Mouse (Mus musculus): ENCODE measurements around the gene Txn1. TPM values are rescaled to one million over a fixed set of nuclear protein-coding genes. Genes with fewer than 3 reads are reported as not detected.

Gene Txn1
- polyA plus RNA-seq, 1 experiment = 381 TPM

DNA sequence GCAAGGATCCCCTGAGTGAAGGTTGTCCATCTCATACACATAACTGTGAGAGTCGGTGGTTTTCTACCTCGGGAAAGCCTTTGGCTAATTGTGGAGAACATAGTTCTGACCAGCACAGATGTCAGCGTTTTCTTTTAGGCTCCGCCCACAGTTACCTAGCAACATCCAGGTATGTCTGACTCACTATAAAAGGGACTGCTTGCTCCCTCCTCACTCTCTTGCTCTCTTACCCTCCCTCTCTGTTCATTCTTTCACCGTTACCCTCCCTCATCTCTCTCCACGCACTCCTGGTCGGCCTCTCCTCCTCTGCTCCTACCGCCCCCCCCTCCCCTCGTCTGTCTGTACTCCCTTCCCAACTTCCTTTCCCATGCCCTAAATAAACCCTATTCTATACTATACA, 51.6 kb downstream of the Txn1 start:
- TF ChIP-seq SRF (IDR thresholded peaks at IDR 0.05; ENCODE audit: control insufficient read depth, insufficient read length, low read depth) (no peak), CEBPB (IDR thresholded peaks at IDR 0.05; ENCODE audit: insufficient read depth, poor library complexity, severe bottlenecking) (no peak), POLR2AphosphoS2 (IDR thresholded peaks at IDR 0.05; ENCODE audit: insufficient read length, low read depth) (no peak), TCF3 (IDR thresholded peaks at IDR 0.05; ENCODE audit: insufficient read length, low read depth) (no peak)
- Histone ChIP-seq H3K27me3 (ENCODE audit: control insufficient read depth, insufficient read depth, insufficient read length) (no peaks in the 10 kb centered on the region), H3K4me3 (no peak overlapping the region), H3K36me3 (ENCODE audit: control insufficient read depth, insufficient read depth) (no peaks in the 10 kb centered on the region), H3K4me2 (ENCODE audit: low read depth) (no peak overlapping the region), H3ac (ENCODE audit: control insufficient read depth, insufficient read length) (no peak overlapping the region), H3K79me2 (ENCODE audit: control insufficient read depth, insufficient read depth) (no peaks in the 10 kb centered on the region)

DNA sequence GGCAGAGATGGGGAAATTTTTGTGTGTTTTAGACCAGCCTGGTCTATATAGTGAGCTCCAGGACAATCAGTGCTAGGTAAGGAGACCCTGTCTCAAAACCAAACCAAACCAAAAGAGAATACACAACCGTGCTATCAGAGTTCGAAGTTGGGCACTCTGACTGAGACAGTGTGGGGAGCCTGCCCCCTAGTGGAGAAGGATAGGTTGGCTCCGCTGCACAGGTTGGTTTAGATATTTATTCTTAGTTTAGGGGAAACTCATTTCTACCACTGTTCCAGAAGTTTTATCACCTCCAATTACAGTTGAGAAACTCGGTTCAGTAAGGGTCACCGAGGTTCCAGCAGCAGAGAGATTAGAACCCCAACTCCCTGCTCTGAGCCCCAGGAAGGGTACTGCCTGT, 52.0 kb downstream of the Txn1 start:
- H3K79me2 ChIP-seq (ENCODE audit: control insufficient read depth, insufficient read depth) = no peaks in the 10 kb centered on the region
- no peaks in the 10 kb centered on the region for H3K36me3 ChIP-seq (ENCODE audit: control insufficient read depth, insufficient read depth)
- H3K27me3 ChIP-seq (ENCODE audit: control insufficient read depth, insufficient read depth, insufficient read length) = no peaks in the 10 kb centered on the region
- H3K4me2 ChIP-seq (ENCODE audit: low read depth) = no peak overlapping the region
- H3ac ChIP-seq (ENCODE audit: control insufficient read depth, insufficient read length) = no peak overlapping the region
- no peak for TF ChIP-seq E2F4 (IDR thresholded peaks at IDR 0.05; ENCODE audit: insufficient read depth)
- TF ChIP-seq POLR2AphosphoS2 (IDR thresholded peaks at IDR 0.05; ENCODE audit: insufficient read length, low read depth) = no peak
- TF ChIP-seq USF1 (IDR thresholded peaks at IDR 0.05; ENCODE audit: low read depth) = no peak
- no peak for TF ChIP-seq TCF3 (IDR thresholded peaks at IDR 0.05; ENCODE audit: insufficient read length, low read depth)
- no peak for TF ChIP-seq MAX (IDR thresholded peaks at IDR 0.05; ENCODE audit: low read depth)
- no peak for TF ChIP-seq CEBPB (IDR thresholded peaks at IDR 0.05; ENCODE audit: insufficient read depth, poor library complexity, severe bottlenecking)
- TF ChIP-seq MYOG (IDR thresholded peaks at IDR 0.05; ENCODE audit: control insufficient read depth in 1 of 3, insufficient read depth in 1 of 3, insufficient read length in 2 of 3, low read depth in 2 of 3) = no peak
- TF ChIP-seq POLR2A (IDR thresholded peaks at IDR 0.05; ENCODE audit: insufficient read length, low read depth) = no peak
- TF ChIP-seq SRF (IDR thresholded peaks at IDR 0.05; ENCODE audit: control insufficient read depth, insufficient read length, low read depth) = no peak
- no peak for TF ChIP-seq MYOD1 (IDR thresholded peaks at IDR 0.05; ENCODE audit: control insufficient read depth in 1 of 3, insufficient read length in 2 of 3, low read depth in 2 of 3)
- no peak overlapping the region for H3K4me3 ChIP-seq

DNA sequence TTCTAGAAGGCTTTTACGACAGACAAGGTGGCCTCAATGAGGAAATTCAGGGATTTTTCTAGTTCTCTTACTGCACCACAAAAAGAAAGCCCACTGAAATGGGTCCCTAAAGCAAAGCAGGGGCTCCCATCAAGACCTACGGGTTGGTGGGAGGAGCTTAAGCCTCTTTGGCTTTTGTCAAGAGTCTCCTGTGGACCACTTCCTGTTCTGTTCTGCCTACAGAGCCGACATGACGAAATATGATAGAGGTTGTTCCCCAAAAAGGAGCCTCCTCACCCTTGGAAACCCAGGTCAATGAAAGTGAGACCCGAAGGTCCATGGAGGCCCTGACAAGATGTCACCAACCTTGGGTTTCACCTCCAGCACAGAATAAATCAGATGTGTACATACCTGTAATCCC, 53.6 kb downstream of the Txn1 start:
- Histone ChIP-seq H3K4me3 (no peak overlapping the region), H3K79me2 (ENCODE audit: control insufficient read depth, insufficient read depth) (no peaks in the 10 kb centered on the region), H3K27me3 (ENCODE audit: control insufficient read depth, insufficient read depth, insufficient read length) (no peaks in the 10 kb centered on the region), H3K36me3 (ENCODE audit: control insufficient read depth, insufficient read depth) (no peaks in the 10 kb centered on the region), H3ac (ENCODE audit: control insufficient read depth, insufficient read length) (no peak overlapping the region), H3K4me2 (ENCODE audit: low read depth) (no peak overlapping the region)
- TF ChIP-seq SRF (IDR thresholded peaks at IDR 0.05; ENCODE audit: control insufficient read depth, insufficient read length, low read depth) = no peak
- TF ChIP-seq MYOG (IDR thresholded peaks at IDR 0.05; ENCODE audit: control insufficient read depth in 1 of 3, insufficient read depth in 1 of 3, insufficient read length in 2 of 3, low read depth in 2 of 3) = no peak
- TF ChIP-seq CEBPB (IDR thresholded peaks at IDR 0.05; ENCODE audit: insufficient read depth, poor library complexity, severe bottlenecking) = no peak
- TF ChIP-seq USF1 (IDR thresholded peaks at IDR 0.05; ENCODE audit: low read depth) = no peak
- no peak for TF ChIP-seq TCF12 (IDR thresholded peaks at IDR 0.05; ENCODE audit: insufficient read depth, poor library complexity, severe bottlenecking)
- TF ChIP-seq TCF3 (IDR thresholded peaks at IDR 0.05; ENCODE audit: insufficient read length, low read depth) = no peak
- TF ChIP-seq MAX (IDR thresholded peaks at IDR 0.05; ENCODE audit: low read depth) = no peak
- no peak for TF ChIP-seq REST (IDR thresholded peaks at IDR 0.05; ENCODE audit: insufficient read depth, insufficient read length)
- TF ChIP-seq E2F4 (IDR thresholded peaks at IDR 0.05; ENCODE audit: insufficient read depth) = no peak
- TF ChIP-seq POLR2AphosphoS2 (IDR thresholded peaks at IDR 0.05; ENCODE audit: insufficient read length, low read depth) = no peak
- TF ChIP-seq POLR2A (IDR thresholded peaks at IDR 0.05; ENCODE audit: insufficient read length, low read depth) = no peak
- no peak for TF ChIP-seq MYOD1 (IDR thresholded peaks at IDR 0.05; ENCODE audit: control insufficient read depth in 1 of 3, insufficient read length in 2 of 3, low read depth in 2 of 3)

DNA sequence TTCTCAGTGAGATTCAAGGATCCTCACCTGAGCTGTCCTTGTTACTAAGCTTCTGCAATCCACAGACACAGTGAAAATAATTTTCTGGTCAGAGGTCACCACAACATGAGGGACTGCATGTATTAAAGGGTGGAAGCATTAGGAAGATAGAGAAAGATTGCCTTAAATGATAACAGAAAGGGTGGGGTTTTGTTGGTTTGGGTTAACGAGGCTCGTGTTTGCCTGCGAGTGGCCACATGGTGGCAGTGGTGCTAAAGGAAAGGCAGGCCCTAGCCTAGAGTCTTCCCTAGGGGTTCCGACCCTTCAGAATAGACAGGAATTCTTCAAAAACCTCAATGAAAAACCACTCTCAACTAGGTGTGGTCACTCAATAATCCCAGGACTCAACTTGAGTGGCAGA, 55.0 kb downstream of the Txn1 start:
- Histone ChIP-seq H3K27me3 (ENCODE audit: control insufficient read depth, insufficient read depth, insufficient read length) (no peaks in the 10 kb centered on the region), H3K4me2 (ENCODE audit: low read depth) (no peak overlapping the region), H3ac (ENCODE audit: control insufficient read depth, insufficient read length) (no peak overlapping the region), H3K79me2 (ENCODE audit: control insufficient read depth, insufficient read depth) (no peaks in the 10 kb centered on the region), H3K4me3 (no peak overlapping the region), H3K36me3 (ENCODE audit: control insufficient read depth, insufficient read depth) (no peaks in the 10 kb centered on the region)
- TF ChIP-seq MYOD1 (IDR thresholded peaks at IDR 0.05; ENCODE audit: control insufficient read depth in 1 of 3, insufficient read length in 2 of 3, low read depth in 2 of 3) = no peak
- no peak for TF ChIP-seq REST (IDR thresholded peaks at IDR 0.05; ENCODE audit: insufficient read depth, insufficient read length)
- TF ChIP-seq E2F4 (IDR thresholded peaks at IDR 0.05; ENCODE audit: insufficient read depth) = no peak
- TF ChIP-seq POLR2AphosphoS2 (IDR thresholded peaks at IDR 0.05; ENCODE audit: insufficient read length, low read depth) = no peak
- TF ChIP-seq MYOG (IDR thresholded peaks at IDR 0.05; ENCODE audit: control insufficient read depth in 1 of 3, insufficient read depth in 1 of 3, insufficient read length in 2 of 3, low read depth in 2 of 3) = no peak
- no peak for TF ChIP-seq MAX (IDR thresholded peaks at IDR 0.05; ENCODE audit: low read depth)
- TF ChIP-seq CEBPB (IDR thresholded peaks at IDR 0.05; ENCODE audit: insufficient read depth, poor library complexity, severe bottlenecking) = no peak
- no peak for TF ChIP-seq USF1 (IDR thresholded peaks at IDR 0.05; ENCODE audit: low read depth)
- no peak for TF ChIP-seq TCF12 (IDR thresholded peaks at IDR 0.05; ENCODE audit: insufficient read depth, poor library complexity, severe bottlenecking)
- TF ChIP-seq POLR2A (IDR thresholded peaks at IDR 0.05; ENCODE audit: insufficient read length, low read depth) = no peak
- TF ChIP-seq TCF3 (IDR thresholded peaks at IDR 0.05; ENCODE audit: insufficient read length, low read depth) = no peak
- no peak for TF ChIP-seq SRF (IDR thresholded peaks at IDR 0.05; ENCODE audit: control insufficient read depth, insufficient read length, low read depth)

DNA sequence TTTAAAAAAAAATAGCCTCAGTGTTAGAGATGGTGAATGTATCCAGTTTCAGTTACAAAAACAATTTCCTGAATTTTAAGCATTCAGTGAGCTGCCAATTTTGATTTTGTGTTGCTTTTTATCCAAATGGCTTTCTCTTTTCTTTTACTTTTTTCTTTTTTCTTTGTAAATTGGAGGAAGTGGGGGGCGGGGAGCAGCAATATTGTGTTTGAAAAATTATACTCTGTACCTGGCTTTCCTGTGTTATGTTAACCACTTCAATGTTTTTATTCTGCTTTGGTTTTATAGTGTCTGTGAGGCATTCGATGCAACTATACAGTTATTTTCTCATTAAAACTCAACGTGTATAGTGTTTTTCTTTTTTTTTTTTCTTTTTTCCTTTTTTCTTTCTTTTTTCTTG, 59.6 kb downstream of the Txn1 start:
- no peak for TF ChIP-seq CEBPB (IDR thresholded peaks at IDR 0.05; ENCODE audit: insufficient read depth, poor library complexity, severe bottlenecking)
- no peak for TF ChIP-seq TCF12 (IDR thresholded peaks at IDR 0.05; ENCODE audit: insufficient read depth, poor library complexity, severe bottlenecking)
- TF ChIP-seq SRF (IDR thresholded peaks at IDR 0.05; ENCODE audit: control insufficient read depth, insufficient read length, low read depth) = no peak
- no peak for TF ChIP-seq POLR2A (IDR thresholded peaks at IDR 0.05; ENCODE audit: insufficient read length, low read depth)
- no peak for TF ChIP-seq MAX (IDR thresholded peaks at IDR 0.05; ENCODE audit: low read depth)
- no peak for TF ChIP-seq REST (IDR thresholded peaks at IDR 0.05; ENCODE audit: insufficient read depth, insufficient read length)
- TF ChIP-seq TCF3 (IDR thresholded peaks at IDR 0.05; ENCODE audit: insufficient read length, low read depth) = no peak
- no peak for TF ChIP-seq MYOD1 (IDR thresholded peaks at IDR 0.05; ENCODE audit: control insufficient read depth in 1 of 3, insufficient read length in 2 of 3, low read depth in 2 of 3)
- no peak for TF ChIP-seq E2F4 (IDR thresholded peaks at IDR 0.05; ENCODE audit: insufficient read depth)
- TF ChIP-seq MYOG (IDR thresholded peaks at IDR 0.05; ENCODE audit: control insufficient read depth in 1 of 3, insufficient read depth in 1 of 3, insufficient read length in 2 of 3, low read depth in 2 of 3) = no peak
- no peak for TF ChIP-seq USF1 (IDR thresholded peaks at IDR 0.05; ENCODE audit: low read depth)
- TF ChIP-seq POLR2AphosphoS2 (IDR thresholded peaks at IDR 0.05; ENCODE audit: insufficient read length, low read depth) = no peak
- Histone ChIP-seq H3ac (ENCODE audit: control insufficient read depth, insufficient read length) (no peak overlapping the region), H3K4me3 (no peak overlapping the region), H3K27me3 (ENCODE audit: control insufficient read depth, insufficient read depth, insufficient read length) (no peaks in the 10 kb centered on the region), H3K4me2 (ENCODE audit: low read depth) (no peak overlapping the region), H3K36me3 (ENCODE audit: control insufficient read depth, insufficient read depth) (peaks cover 13% of the 10 kb centered on the region), H3K79me2 (ENCODE audit: control insufficient read depth, insufficient read depth) (no peaks in the 10 kb centered on the region)
